Mouse (Mus musculus) intestine, embryonic 16.5 days (tissue): ENCODE data around the gene Tmem88. TPM values are rescaled to one million over a fixed set of nuclear protein-coding genes. Genes with fewer than 3 reads are reported as not detected.
A peak's percentile ranks its signal among the peaks of the same experiment; 100 is the strongest.

Source experiments
- ATAC-seq: fragments of 200-750 bp; cut with Nextera tagmentation; 2 replicates; pipeline ENCODE4 v1.8.0; 2017; ENCODE audit warnings: moderate TSS enrichment, moderate library complexity
- H3K27ac ChIP-seq: fragments of 300-500 bp; sonication (generic); 2 replicates; pipeline ENCODE4 v1.5.1; 2014; ENCODE audit warnings: mild to moderate bottlenecking, low read length
- H3K27me3 ChIP-seq: fragments of 300-500 bp; sonication (generic); replicated peaks from 2 replicates; pipeline ENCODE4 v1.6.1; 2014; ENCODE audit warnings: low read length, control low read depth, mixed read lengths; ENCODE audit not compliant: control insufficient read depth, insufficient read depth
- H3K36me3 ChIP-seq: fragments of 300-500 bp; sonication (generic); 2 replicates; pipeline ENCODE4 v1.6.1; 2014; ENCODE audit warnings: low read length, control low read depth; ENCODE audit not compliant: control insufficient read depth, insufficient read depth
- H3K4me1 ChIP-seq: fragments of 300-500 bp; sonication (generic); 2 replicates; pipeline ENCODE4 v1.6.1; 2014; ENCODE audit warnings: low read length, control low read depth, mixed read lengths; ENCODE audit not compliant: control insufficient read depth, insufficient read depth
- H3K4me2 ChIP-seq: fragments of 300-500 bp; sonication (generic); 2 replicates; pipeline ENCODE4 v1.6.1; 2014; ENCODE audit warnings: low read depth, low read length, control low read depth
- H3K4me3 ChIP-seq: fragments of 300-500 bp; sonication (generic); 2 replicates; pipeline ENCODE4 v1.5.1; 2014; ENCODE audit warnings: mild to moderate bottlenecking, low read length
- H3K9ac ChIP-seq: fragments of 300-500 bp; sonication (generic); 2 replicates; pipeline ENCODE4 v1.6.1; 2014; ENCODE audit warnings: low read depth, low read length
- H3K9me3 ChIP-seq: fragments of 300-500 bp; sonication (generic); 2 replicates; pipeline ENCODE4 v1.6.1; 2016; ENCODE audit warnings: low read length, control low read depth; ENCODE audit not compliant: control insufficient read depth
- WGBS: fragments of 180-500 bp; shearing (Covaris S2); extraction: QIAGEN DNeasy Blood & Tissue Kit; methylation state at CpG from one replicate; pipeline ENCODE4 v1.1.7; 2014; 5-methylcytosine and 5-hydroxymethylcytosine counted together
- polyA plus RNA-seq: library from polyadenylated mRNA; unstranded; fragments of >200 nt; fragmentation: Nextera tagmentation; extraction: Ambion mirVana; gene quantifications from 2 replicates; pipeline ENCODE4 v1.2.1, GENCODE M21; 2015

Gene Tmem88
- polyA plus RNA-seq, 1 experiment from 2014 or later, result 31.0 TPM

DNA sequence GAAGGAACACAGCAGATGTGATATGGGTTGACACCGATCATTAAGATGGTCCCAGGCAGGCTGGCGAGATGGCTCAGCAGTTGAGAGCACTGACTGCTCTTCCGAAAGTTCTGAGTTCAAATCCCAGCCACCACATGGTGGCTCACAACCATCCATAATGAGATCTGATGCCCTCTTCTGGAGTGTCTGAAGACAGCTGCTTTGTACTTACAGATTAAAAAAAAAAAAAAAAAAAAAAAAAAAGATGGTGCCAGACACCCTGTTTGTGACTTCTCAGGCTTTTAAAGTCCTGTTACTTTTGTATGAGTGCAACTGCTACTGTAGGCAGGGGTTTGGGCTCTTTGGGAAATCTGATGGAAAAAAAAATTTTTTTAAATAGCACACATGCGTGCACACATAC, 9.4 kb downstream of the Tmem88 start:
- Histone ChIP-seq H3K4me2 (no peak overlapping the region), H3K4me3 (no peak overlapping the region), H3K36me3 (no peaks in the 10 kb centered on the region), H3K9me3 (no peaks in the 10 kb centered on the region), H3K27ac (no peak overlapping the region), H3K27me3 (no peaks in the 10 kb centered on the region), H3K4me1 (0 out of 2 replicates have a peak, but pooled peaks cover 2% of the 10 kb centered on the region), H3K9ac (no peak overlapping the region)
- no peak for ATAC-seq
- 98% methylated on average over 4 of the region's 4 CpGs for WGBS

GRCm38 (mm10) chr11:69386758-69387157, 11.3 kb downstream of the Tmem88 start:
- H3K9ac ChIP-seq, result no peak overlapping the region
- H3K4me1 ChIP-seq, result 0 out of 2 replicates have a peak, but pooled peaks cover 2% of the 10 kb centered on the region
- no peak overlapping the region for H3K4me2 ChIP-seq
- H3K4me3 ChIP-seq, result no peak overlapping the region
- no peaks in the 10 kb centered on the region for H3K27me3 ChIP-seq
- H3K9me3 ChIP-seq, result no peaks in the 10 kb centered on the region
- H3K27ac ChIP-seq, result no peak overlapping the region
- no peak for ATAC-seq
- H3K36me3 ChIP-seq, result no peaks in the 10 kb centered on the region
- WGBS, result 71% methylated on average over 7 of the region's 7 CpGs

DNA sequence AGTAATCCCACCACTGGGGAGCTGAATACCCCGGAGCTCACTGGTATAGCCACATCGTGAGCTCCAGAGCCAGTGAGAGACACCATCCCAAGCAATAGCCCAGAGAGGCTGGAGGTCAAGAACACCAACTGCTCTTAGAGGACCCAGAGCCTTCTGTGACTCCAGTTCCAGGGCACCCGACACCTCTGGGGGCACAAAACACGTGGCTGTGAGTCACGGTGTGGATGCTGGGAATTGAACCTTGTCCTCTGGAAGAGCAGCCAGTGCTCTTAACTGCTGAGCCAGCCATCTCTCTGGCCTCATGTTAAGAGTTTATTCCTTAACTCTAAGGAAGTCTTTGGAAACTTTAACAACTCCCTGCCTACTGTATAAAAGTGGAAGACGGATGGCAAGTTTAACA, 13.1 kb downstream of the Tmem88 start:
- Histone ChIP-seq H3K4me2 (no peak overlapping the region), H3K36me3 (no peaks in the 10 kb centered on the region), H3K9me3 (no peaks in the 10 kb centered on the region), H3K4me1 (0 out of 2 replicates have a peak, but pooled peaks cover 2% of the 10 kb centered on the region), H3K27me3 (no peaks in the 10 kb centered on the region), H3K4me3 (no peak overlapping the region), H3K27ac (peak overlapping the region; percentile 75), H3K9ac (no peak overlapping the region)
- peak; percentile 73 for ATAC-seq
- 76% methylated on average over 6 of the region's 6 CpGs for whole genome bisulfite sequencing

DNA sequence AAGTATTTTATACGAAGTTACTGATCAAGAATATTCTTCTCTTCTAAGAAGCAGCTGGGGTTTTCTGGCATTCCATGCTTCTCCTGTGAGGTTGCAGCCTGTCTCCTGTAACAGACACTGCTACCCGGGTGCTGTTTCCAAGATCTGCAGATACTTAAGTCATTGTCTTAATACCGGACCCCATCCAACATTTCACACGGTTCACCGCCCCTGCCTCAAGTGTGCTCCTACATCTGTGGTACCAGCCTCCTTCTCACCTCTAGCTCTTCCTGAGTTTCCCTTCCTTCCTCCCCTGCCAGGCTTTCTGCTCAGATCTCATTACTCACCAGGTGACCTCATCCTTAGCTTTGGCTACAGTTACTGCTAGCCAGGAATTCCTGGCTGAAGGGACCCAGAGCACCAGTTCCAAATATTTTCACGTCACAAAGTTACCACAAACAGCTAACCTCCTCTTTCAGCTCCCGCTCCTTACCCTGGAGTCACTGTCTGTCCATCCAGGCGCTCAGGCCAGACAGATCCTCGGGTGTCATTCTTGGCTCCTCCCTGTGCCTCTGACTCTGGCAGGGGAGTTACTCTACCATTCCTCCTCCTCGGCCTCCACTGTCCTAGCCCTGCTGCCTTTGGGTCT, 15.4 kb downstream of the Tmem88 start:
- Histone ChIP-seq H3K27ac (no peak overlapping the region), H3K36me3 (no peaks in the 10 kb centered on the region), H3K4me2 (no peak overlapping the region), H3K9me3 (no peaks in the 10 kb centered on the region), H3K4me1 (0 out of 2 replicates have a peak, but pooled peaks cover 2% of the 10 kb centered on the region), H3K4me3 (no peak overlapping the region), H3K27me3 (no peaks in the 10 kb centered on the region), H3K9ac (no peak overlapping the region)
- no peak for ATAC-seq
- WGBS, result 62% methylated on average over 10 of the region's 10 CpGs

DNA sequence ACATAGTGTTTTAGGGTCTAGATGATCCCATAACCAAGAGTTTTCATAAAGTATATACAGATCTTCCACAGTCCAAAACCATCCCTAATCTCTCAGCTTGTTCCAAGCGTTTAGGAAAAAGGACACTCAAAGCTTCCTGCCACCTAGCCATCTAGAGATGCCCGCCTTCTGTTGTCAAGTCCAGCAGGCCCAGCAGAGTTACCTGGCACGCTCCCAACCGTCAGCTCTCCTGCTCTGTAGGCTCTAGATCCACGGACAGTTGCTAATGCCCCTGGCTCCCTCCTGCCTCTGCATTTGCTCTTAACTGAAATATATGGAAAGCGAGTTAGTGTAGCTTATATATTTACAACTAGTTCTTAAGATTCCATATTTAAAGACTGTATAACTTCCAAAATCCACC, 16.7 kb downstream of the Tmem88 start:
- Histone ChIP-seq H3K4me1 (peaks cover 4% of the 10 kb centered on the region; the same call in 1 of the 2 replicates), H3K27me3 (no peaks in the 10 kb centered on the region), H3K9ac (no peak overlapping the region), H3K4me3 (no peak overlapping the region), H3K4me2 (no peak overlapping the region), H3K36me3 (no peaks in the 10 kb centered on the region), H3K27ac (no peak overlapping the region), H3K9me3 (no peaks in the 10 kb centered on the region)
- ATAC-seq, result no peak
- 82% methylated on average over 6 of the region's 6 CpGs for WGBS

DNA sequence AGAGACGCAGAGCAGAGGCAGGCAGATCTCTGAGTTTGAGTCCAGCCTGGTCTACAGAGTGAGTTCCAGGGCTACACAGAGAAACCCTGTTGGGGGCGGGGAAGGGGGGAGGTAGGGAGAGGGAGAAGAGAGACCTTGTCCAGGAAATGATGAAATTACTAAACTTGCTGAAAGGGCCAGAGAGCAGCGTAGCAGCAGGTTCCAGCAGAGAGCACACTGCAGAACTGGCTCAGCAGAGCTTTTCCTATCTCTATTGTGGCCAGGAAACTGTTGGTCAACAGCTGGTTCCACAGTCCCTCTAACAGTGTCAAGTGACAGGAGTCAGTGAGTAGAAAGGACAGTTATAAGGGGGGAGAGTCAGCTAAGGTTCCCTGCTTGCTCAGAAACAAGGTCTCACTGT, 18.4 kb downstream of the Tmem88 start:
- Histone ChIP-seq H3K27me3 (no peaks in the 10 kb centered on the region), H3K4me1 (peaks cover 2% of the 10 kb centered on the region; the same call in 1 of the 2 replicates), H3K9me3 (no peaks in the 10 kb centered on the region), H3K36me3 (no peaks in the 10 kb centered on the region), H3K9ac (no peak overlapping the region), H3K4me3 (no peak overlapping the region), H3K27ac (no peak overlapping the region; the same call in 1 of the 2 replicates), H3K4me2 (no peak overlapping the region)
- ATAC-seq, result no peak
- WGBS, result 82% methylated on average over 3 of the region's 3 CpGs

- Histone ChIP-seq H3K4me3 (no peak overlapping the region), H3K4me2 (no peak overlapping the region), H3K4me1 (peaks cover 9% of the 10 kb centered on the region), H3K27ac (peak overlapping the region; percentile 38), H3K9ac (no peak overlapping the region; the same call in 1 of the 2 replicates), H3K36me3 (no peaks in the 10 kb centered on the region; the same call in 1 of the 2 replicates), H3K27me3 (no peaks in the 10 kb centered on the region), H3K9me3 (no peaks in the 10 kb centered on the region)
- 49% methylated on average over 3 of the region's 3 CpGs for WGBS
- peak; percentile 93 for ATAC-seq
These were observed 20.3 kb downstream of the Tmem88 start for GRCm38 (mm10) chr11:69377766-69378165.

GRCm38 (mm10) chr11:69375646-69376045, 22.4 kb downstream of the Tmem88 start:
- Histone ChIP-seq H3K9ac (no peak overlapping the region), H3K27me3 (no peaks in the 10 kb centered on the region), H3K27ac (no peak overlapping the region), H3K4me1 (peaks cover 30% of the 10 kb centered on the region), H3K9me3 (no peaks in the 10 kb centered on the region), H3K36me3 (no peaks in the 10 kb centered on the region; the same call in 1 of the 2 replicates), H3K4me3 (no peak overlapping the region), H3K4me2 (no peak overlapping the region)
- WGBS, result 86% methylated on average over 4 of the region's 4 CpGs
- no peak for ATAC-seq

- Histone ChIP-seq H3K36me3 (no peaks in the 10 kb centered on the region; the same call in 1 of the 2 replicates), H3K27me3 (no peaks in the 10 kb centered on the region), H3K9ac (no peak overlapping the region), H3K9me3 (no peaks in the 10 kb centered on the region), H3K4me2 (no peak overlapping the region), H3K4me3 (no peak overlapping the region), H3K27ac (no peak overlapping the region), H3K4me1 (peaks cover 32% of the 10 kb centered on the region)
- WGBS, result 87% methylated on average over 16 of the region's 16 CpGs
- no peak for ATAC-seq
These were observed 24.6 kb downstream of the Tmem88 start for GRCm38 (mm10) chr11:69373223-69373965.
